Mouse (Mus musculus) forebrain, postnatal 0 days (tissue): ENCODE measurements around the gene Vars. TPM values are rescaled to one million over a fixed set of nuclear protein-coding genes. Genes with fewer than 3 reads are reported as not detected.
A peak's percentile ranks its signal among the peaks of the same experiment; 100 is the strongest.
"Not testable (repeated sequence)": the region's sequence is repeated elsewhere in the genome, so short reads cannot be mapped to it uniquely, and the experiment has no call there.

Experiments used
- ATAC-seq: fragments of 200-750 bp; cut with Nextera tagmentation; 2 replicates; pipeline ENCODE4 v1.8.0; 2017; ENCODE audit warnings: mild to moderate bottlenecking, moderate library complexity
- DNase-seq: peaks from one replicate; pipeline ENCODE4 v3.0.0-alpha.2; 2015
- H3K27ac ChIP-seq: fragments of 300-500 bp; sonication (generic); 2 replicates; pipeline ENCODE4 v1.5.1; 2014; ENCODE audit warnings: low read depth, mild to moderate bottlenecking, antibody characterized with exemption, low read length, moderate library complexity, mixed read lengths
- H3K27me3 ChIP-seq: fragments of 300-500 bp; sonication (generic); 2 replicates; pipeline ENCODE4 v1.6.1; 2014; ENCODE audit warnings: mild to moderate bottlenecking, low read length, mixed read lengths; ENCODE audit not compliant: insufficient read depth
- H3K36me3 ChIP-seq: fragments of 300-500 bp; sonication (generic); 2 replicates; pipeline ENCODE4 v1.6.1; 2014; ENCODE audit warnings: mild to moderate bottlenecking, moderate library complexity; ENCODE audit not compliant: insufficient read depth
- H3K4me1 ChIP-seq: fragments of 300-500 bp; sonication (generic); 2 replicates; pipeline ENCODE4 v1.6.1; 2014; ENCODE audit warnings: antibody characterized with exemption; ENCODE audit not compliant: insufficient read depth
- H3K4me2 ChIP-seq: fragments of 300-500 bp; sonication (generic); 2 replicates; pipeline ENCODE4 v1.6.1; 2014; ENCODE audit warnings: low read depth, mild to moderate bottlenecking, moderate library complexity
- H3K4me3 ChIP-seq: fragments of 300-500 bp; sonication (generic); 2 replicates; pipeline ENCODE4 v1.5.1; 2014; ENCODE audit warnings: low read depth, low read length, mixed read lengths
- H3K9ac ChIP-seq: fragments of 300-500 bp; sonication (generic); 2 replicates; pipeline ENCODE4 v1.6.1; 2014; ENCODE audit warnings: mild to moderate bottlenecking
- H3K9me3 ChIP-seq: fragments of 300-500 bp; sonication (generic); 2 replicates; pipeline ENCODE4 v1.6.1; 2016; ENCODE audit warnings: low read length
- CTCF ChIP-seq: sonication (generic); IDR thresholded peaks from 2 replicates; pipeline ENCODE4 v1.5.1; 2016; ENCODE audit warnings: antibody characterized with exemption, control low read depth, low read depth
- WGBS: fragments of 180-500 bp; shearing (Covaris S2); extraction: QIAGEN DNeasy Blood & Tissue Kit; methylation state at CpG from one replicate; pipeline ENCODE4 v1.1.7; 2014; 5-methylcytosine and 5-hydroxymethylcytosine counted together
- polyA plus RNA-seq: library from polyadenylated mRNA; unstranded; fragments of >200 nt; fragmentation: Nextera tagmentation; extraction: Ambion mirVana; gene quantifications from 2 replicates; pipeline ENCODE4 v1.2.1, GENCODE M21; 2015
- total RNA-seq: library from RNA; depleted of rRNA; stranded (reverse); fragments of >200 nt; gene quantifications from 2 replicates; pipeline ENCODE4 v1.2.3, GENCODE M21; 2014

The Vars gene
- total and polyA plus RNA-seq, 2 experiments from 2014 or later, result 45.4 to 93.4 TPM

DNA sequence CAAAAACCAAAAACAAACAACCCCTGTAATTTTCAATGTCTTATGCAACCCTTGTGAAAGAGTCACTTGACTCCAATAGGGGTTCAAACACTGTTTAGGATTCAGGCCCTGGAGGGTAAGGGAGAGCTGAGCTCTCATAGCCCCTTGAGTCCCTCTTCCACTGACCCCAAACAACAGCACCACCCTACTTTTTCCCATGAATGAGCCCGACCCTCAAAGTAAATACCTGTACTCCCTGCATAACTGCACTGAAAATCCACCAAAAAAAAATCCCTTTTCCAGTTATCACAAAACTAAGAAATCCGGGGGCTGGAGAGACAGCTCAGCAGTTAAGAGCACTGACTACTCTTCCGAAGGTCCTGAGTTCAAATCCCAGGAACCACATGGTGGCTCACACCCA is 44.9 kb upstream of the Vars start:
- H3K27me3 ChIP-seq, result peaks cover 3% of the 10 kb centered on the region; the same call in 1 of the 2 replicates
- ATAC-seq (no peak), DNase-seq (no peak)
- no peak overlapping the region for H3K4me2 ChIP-seq
- no peaks in the 10 kb centered on the region for H3K9me3 ChIP-seq
- H3K36me3 ChIP-seq, result no peaks in the 10 kb centered on the region
- no peak overlapping the region for H3K27ac ChIP-seq
- no peak for TF ChIP-seq CTCF
- peaks cover 1% of the 10 kb centered on the region; the same call in 1 of the 2 replicates for H3K4me1 ChIP-seq
- no peak overlapping the region for H3K4me3 ChIP-seq
- no peak overlapping the region for H3K9ac ChIP-seq
- 83% methylated on average over 3 of the region's 3 CpGs for WGBS

DNA sequence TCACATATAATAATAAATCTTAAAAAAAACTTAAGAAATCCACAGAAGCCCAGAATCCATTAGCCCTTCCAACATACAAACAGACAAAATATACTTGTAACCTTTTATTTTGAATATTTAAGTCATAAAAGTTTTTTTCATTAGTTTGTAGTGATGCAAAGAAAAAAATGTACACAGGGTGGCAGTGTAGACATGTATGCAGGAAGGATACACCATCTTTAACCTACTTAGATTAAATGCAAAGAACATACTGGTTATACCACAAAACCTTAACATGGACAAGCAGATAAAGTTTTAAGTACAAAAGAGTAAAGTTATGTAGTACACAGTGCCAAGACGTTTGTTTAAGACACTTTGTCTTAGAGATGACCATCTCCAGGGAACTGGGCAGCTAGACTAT is 44.4 kb upstream of the Vars start:
- Histone ChIP-seq H3K4me2 (no peak overlapping the region), H3K27me3 (peaks cover 3% of the 10 kb centered on the region; the same call in 1 of the 2 replicates), H3K36me3 (no peaks in the 10 kb centered on the region), H3K9me3 (no peaks in the 10 kb centered on the region), H3K9ac (no peak overlapping the region), H3K27ac (no peak overlapping the region), H3K4me3 (no peak overlapping the region), H3K4me1 (no peaks in the 10 kb centered on the region)
- ATAC-seq (no peak), DNase-seq (peak; percentile 30)
- 58% methylated on average over 1 of the region's 1 CpGs for WGBS
- TF ChIP-seq CTCF, result peak; percentile 59

- not testable (repeated sequence) for ATAC-seq, H3K27ac ChIP-seq, H3K9ac ChIP-seq, H3K4me3 ChIP-seq, H3K4me2 ChIP-seq, H3K4me1 ChIP-seq, DNase-seq, H3K36me3 ChIP-seq, H3K9me3 ChIP-seq, H3K27me3 ChIP-seq
- WGBS, result 23% methylated on average over 32 of the region's 40 CpGs
Measured at GRCm38 (mm10) chr17:34957291-34957690, 43.5 kb upstream of the Vars start.

GRCm38 (mm10) chr17:34957966-34958365 is 42.8 kb upstream of the Vars start:
- not testable (repeated sequence) for H3K4me3 ChIP-seq, H3K36me3 ChIP-seq, H3K4me1 ChIP-seq, ATAC-seq, H3K27me3 ChIP-seq, H3K9ac ChIP-seq, H3K4me2 ChIP-seq, H3K9me3 ChIP-seq, H3K27ac ChIP-seq, DNase-seq
- 33% methylated on average over 15 of the region's 40 CpGs for WGBS

DNA sequence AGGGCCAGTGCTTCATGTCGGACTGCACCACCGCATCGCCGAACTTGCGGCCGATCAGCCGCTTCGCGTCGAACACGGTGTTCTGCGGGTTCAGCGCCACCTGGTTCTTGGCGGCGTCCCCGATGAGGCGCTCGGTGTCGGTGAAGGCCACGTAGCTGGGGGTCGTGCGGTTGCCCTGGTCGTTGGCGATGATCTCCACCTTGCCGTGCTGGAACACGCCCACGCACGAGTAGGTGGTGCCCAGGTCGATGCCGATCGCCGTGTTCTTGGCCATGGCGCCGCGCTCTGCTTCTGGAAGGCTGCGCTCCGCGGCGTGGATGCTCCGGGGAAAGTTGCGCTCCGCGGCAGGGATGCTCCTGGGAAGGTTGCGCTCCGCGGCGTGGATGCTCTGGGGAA is 42.1 kb upstream of the Vars start:
- not testable (repeated sequence) for H3K4me1 ChIP-seq, H3K27me3 ChIP-seq, H3K36me3 ChIP-seq, H3K27ac ChIP-seq, DNase-seq, ATAC-seq, H3K9me3 ChIP-seq, H3K9ac ChIP-seq
- H3K4me3 ChIP-seq, result peak overlapping the region; percentile 42
- WGBS, result 1% methylated on average over 23 of the region's 47 CpGs
- peak overlapping the region; percentile 62 for H3K4me2 ChIP-seq

DNA sequence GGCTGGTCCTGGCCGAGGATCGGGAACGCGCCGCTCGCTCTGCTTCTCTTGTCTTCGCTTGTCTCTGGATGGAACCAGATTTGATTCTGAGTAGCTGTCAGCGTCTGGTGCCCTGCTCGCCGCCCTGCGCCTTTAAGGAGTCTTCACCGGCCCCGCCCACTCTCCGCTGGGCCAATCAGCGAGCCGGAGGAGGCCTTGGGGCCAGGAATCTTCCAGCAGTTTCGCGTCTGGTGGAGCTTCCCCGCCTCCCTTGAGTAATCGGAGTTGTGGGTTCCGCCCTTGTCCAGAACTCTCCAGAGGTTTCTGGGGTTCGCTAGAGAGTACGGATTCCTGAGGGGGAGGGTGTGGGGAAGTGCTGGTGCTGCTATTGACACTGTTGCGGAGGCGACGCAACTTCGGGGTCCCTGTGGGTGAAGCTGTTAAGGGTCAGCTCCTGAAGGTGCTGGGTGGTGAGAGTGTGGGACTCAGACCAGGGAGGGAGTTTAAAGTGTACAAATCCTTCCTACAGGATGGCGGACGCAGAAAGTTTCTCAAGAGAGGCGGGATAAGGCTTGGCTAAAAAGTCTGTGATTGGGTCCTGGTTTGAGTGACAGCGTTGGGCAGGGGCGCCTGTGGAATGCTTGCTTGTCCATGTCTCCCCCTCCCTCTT is 41.5 kb upstream of the Vars start, which contains the start of gene Hspa1b:
TSS of gene Hspa1b (minus strand) at position 109 of the 649 bp plus-strand sequence.
- peak within 1 kb of the TSS; percentile 62 for H3K4me2 ChIP-seq
- not testable (repeated sequence) for H3K4me1 ChIP-seq, H3K9ac ChIP-seq, H3K27ac ChIP-seq, H3K27me3 ChIP-seq, H3K36me3 ChIP-seq, H3K9me3 ChIP-seq
- H3K4me3 ChIP-seq, result peak within 1 kb of the TSS; percentile 42
- ATAC-seq (peak; percentile 97), DNase-seq (peak; percentile 70)
- WGBS, result 1% methylated on average over 26 of the region's 32 CpGs

GRCm38 (mm10) chr17:34959881-34960515 is 40.8 kb upstream of the Vars start:
- Histone ChIP-seq H3K4me3 (peak overlapping the region; percentile 42; the same call in 1 of the 2 replicates), H3K9ac (no peak overlapping the region), H3K36me3 (no peaks in the 10 kb centered on the region), H3K9me3 (no peaks in the 10 kb centered on the region), H3K27me3 (peaks cover 3% of the 10 kb centered on the region), H3K4me2 (peak overlapping the region; percentile 62), H3K27ac (no peak overlapping the region), H3K4me1 (no peaks in the 10 kb centered on the region)
- DNase-seq (no peak), ATAC-seq (no peak)
- 12% methylated on average over 12 of the region's 12 CpGs for WGBS
- no peak for TF ChIP-seq CTCF
